Mouse (Mus musculus): ENCODE measurements around the gene Oosp1. TPM values are rescaled to one million over a fixed set of nuclear protein-coding genes. Genes with fewer than 3 reads are reported as not detected.

Oosp1 gene
- polyA plus RNA-seq, 1 experiment from 2014 or later: not detected

DNA sequence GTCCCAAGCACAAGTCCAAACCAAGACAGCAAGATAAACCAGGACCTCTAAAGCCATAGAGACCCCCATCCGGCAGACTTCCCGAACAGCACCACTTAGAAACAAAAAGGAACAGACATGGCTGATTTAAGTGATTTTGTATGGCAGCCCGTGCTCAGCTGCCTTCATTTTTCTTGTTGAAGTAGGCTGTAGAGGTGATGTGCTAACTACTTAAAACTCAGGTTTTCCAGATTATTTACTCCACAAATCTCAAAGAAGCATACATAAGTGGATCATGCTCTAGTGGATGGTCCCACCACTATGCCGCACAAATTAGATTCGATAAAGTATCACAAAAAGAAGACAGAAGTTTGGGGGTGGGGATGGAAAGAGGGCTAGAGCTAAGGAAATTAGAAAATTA lies 30.5 kb downstream of the Oosp1 start, which contains the start of gene Oosp2:
Oosp2 (minus strand) TSS at position 101 of the 400 bp plus-strand sequence.
- Histone ChIP-seq H3K27me3 (no peaks in the 10 kb centered on the region), H3K9me3 (no peaks in the 10 kb centered on the region), H3K4me3 (no peak within 1 kb of the TSS), H3K27ac (no peak within 1 kb of the TSS), H3K4me1 (no peaks in the 10 kb centered on the region), H3K4me2 (no peak within 1 kb of the TSS), H3K36me3 (no peaks in the 10 kb centered on the region), H3K9ac (no peak within 1 kb of the TSS)
- WGBS: 80% methylated on average over 5 of the region's 5 CpGs
- no peak for ATAC-seq (ENCODE audit: borderline replicate concordance, extremely low read depth, low FRiP score, low TSS enrichment)

- Histone ChIP-seq H3K36me3 (no peaks in the 10 kb centered on the region), H3K27me3 (no peaks in the 10 kb centered on the region), H3K9me3 (no peaks in the 10 kb centered on the region), H3K4me2 (no peak overlapping the region), H3K4me3 (no peak overlapping the region), H3K4me1 (no peaks in the 10 kb centered on the region), H3K9ac (no peak overlapping the region), H3K27ac (no peak overlapping the region)
- no peak for ATAC-seq (ENCODE audit: borderline replicate concordance, extremely low read depth, low FRiP score, low TSS enrichment)
- 61% methylated on average over 2 of the region's 2 CpGs for WGBS
Observed at GRCm38 (mm10) chr19:11659142-11659541, 31.8 kb downstream of the Oosp1 start.

GRCm38 (mm10) chr19:11649564-11649963 lies 41.4 kb downstream of the Oosp1 start:
- 56% methylated on average over 4 of the region's 4 CpGs for WGBS
- Histone ChIP-seq H3K27ac (no peak overlapping the region), H3K9me3 (no peaks in the 10 kb centered on the region), H3K9ac (no peak overlapping the region), H3K4me1 (no peaks in the 10 kb centered on the region), H3K27me3 (no peaks in the 10 kb centered on the region), H3K4me3 (no peak overlapping the region), H3K36me3 (no peaks in the 10 kb centered on the region), H3K4me2 (no peak overlapping the region)
- no peak for ATAC-seq (ENCODE audit: borderline replicate concordance, extremely low read depth, low FRiP score, low TSS enrichment)

DNA sequence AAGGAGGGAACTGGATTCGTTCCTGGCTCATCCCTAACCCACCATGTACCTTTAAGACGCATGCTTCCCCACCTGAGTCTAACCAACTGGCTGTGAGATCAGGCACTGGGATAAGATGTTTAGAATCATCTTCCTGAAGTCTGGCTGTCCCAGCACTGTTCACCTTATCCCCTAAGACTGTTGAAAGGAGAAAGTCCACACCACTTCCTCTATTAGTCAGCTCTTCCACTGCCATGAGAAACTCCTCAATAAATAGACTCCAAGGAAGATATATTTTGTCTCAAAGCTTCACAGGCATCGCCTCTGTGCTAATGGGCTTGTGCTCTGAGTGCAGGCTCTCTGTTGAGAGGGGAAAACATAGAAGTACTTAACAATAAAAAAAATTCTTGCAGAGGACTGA lies 44.8 kb downstream of the Oosp1 start:
- no peak overlapping the region for H3K4me2 ChIP-seq
- 63% methylated on average over 3 of the region's 3 CpGs for whole genome bisulfite sequencing
- no peak for ATAC-seq (ENCODE audit: borderline replicate concordance, extremely low read depth, low FRiP score, low TSS enrichment)
- no peaks in the 10 kb centered on the region for H3K27me3 ChIP-seq
- no peak overlapping the region for H3K9ac ChIP-seq
- H3K27ac ChIP-seq: no peak overlapping the region
- no peaks in the 10 kb centered on the region for H3K36me3 ChIP-seq
- no peak overlapping the region for H3K4me3 ChIP-seq
- H3K4me1 ChIP-seq: no peaks in the 10 kb centered on the region
- H3K9me3 ChIP-seq: no peaks in the 10 kb centered on the region

DNA sequence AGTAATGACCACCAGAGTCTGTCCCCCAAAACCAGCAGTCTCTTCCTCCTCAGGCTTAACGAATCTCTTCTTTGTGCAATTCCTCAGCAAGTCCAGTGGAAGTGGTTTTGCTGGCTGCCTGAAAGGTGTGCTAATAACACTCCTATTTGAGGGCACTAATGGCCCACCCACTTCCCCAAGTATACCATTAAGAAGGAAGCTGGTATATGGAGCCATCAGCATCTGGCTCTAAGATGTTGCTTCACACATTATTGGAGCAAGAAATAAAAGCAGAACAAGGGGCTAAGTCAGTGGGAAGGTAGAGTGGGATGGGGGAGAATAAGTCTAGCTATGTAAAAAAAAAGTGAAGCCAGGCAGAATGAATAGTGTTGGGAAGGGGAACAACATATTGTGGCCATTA lies 50.2 kb downstream of the Oosp1 start, which contains the start of gene Ms4a3:
Ms4a3 (minus strand) TSS at position 120 of the 400 bp plus-strand sequence.
- no peak within 1 kb of the TSS for H3K9ac ChIP-seq
- WGBS: 48% methylated on average over 1 of the region's 1 CpGs
- no peaks in the 10 kb centered on the region for H3K4me1 ChIP-seq
- H3K27me3 ChIP-seq: no peaks in the 10 kb centered on the region
- no peak within 1 kb of the TSS for H3K4me2 ChIP-seq
- no peak within 1 kb of the TSS for H3K27ac ChIP-seq
- no peaks in the 10 kb centered on the region for H3K36me3 ChIP-seq
- H3K4me3 ChIP-seq: no peak within 1 kb of the TSS
- ATAC-seq (ENCODE audit: borderline replicate concordance, extremely low read depth, low FRiP score, low TSS enrichment): no peak
- H3K9me3 ChIP-seq: no peaks in the 10 kb centered on the region

- no peak overlapping the region for H3K4me2 ChIP-seq
Observed at GRCm38 (mm10) chr19:11639038-11639437, 51.9 kb downstream of the Oosp1 start.

DNA sequence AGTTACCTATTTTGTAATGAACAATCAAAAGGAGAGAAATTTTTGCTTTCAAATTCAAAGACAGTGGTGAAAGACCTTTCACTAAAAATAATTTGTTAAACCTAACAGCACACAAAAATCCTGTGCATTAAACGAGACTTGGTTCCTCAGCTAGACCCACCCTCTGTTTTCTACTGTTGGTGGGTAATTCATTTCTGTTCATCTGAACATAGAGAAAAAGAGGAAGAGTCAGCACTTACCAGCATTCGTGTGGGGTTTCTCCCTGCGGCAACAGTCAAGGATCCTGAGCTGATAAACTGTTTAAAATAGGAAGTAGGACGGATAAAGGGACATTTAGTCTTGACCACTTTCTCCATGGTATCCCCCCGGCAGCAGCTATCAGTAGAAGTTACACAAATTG lies 55.4 kb downstream of the Oosp1 start:
- Histone ChIP-seq H3K4me3 (no peak overlapping the region), H3K9ac (no peak overlapping the region), H3K9me3 (no peaks in the 10 kb centered on the region), H3K4me2 (no peak overlapping the region), H3K27me3 (no peaks in the 10 kb centered on the region), H3K36me3 (no peaks in the 10 kb centered on the region), H3K4me1 (no peaks in the 10 kb centered on the region), H3K27ac (no peak overlapping the region)
- WGBS: 66% methylated on average over 5 of the region's 5 CpGs
- ATAC-seq (ENCODE audit: borderline replicate concordance, extremely low read depth, low FRiP score, low TSS enrichment): no peak

More at GRCm38 (mm10) chr19:11639038-11639437, 51.9 kb downstream of the Oosp1 start:
- no peaks in the 10 kb centered on the region for H3K9me3 ChIP-seq
- no peaks in the 10 kb centered on the region for H3K36me3 ChIP-seq
- WGBS: 60% methylated on average over 4 of the region's 4 CpGs
- no peak for ATAC-seq (ENCODE audit: borderline replicate concordance, extremely low read depth, low FRiP score, low TSS enrichment)
- H3K27me3 ChIP-seq: no peaks in the 10 kb centered on the region
- no peaks in the 10 kb centered on the region for H3K4me1 ChIP-seq
- no peak overlapping the region for H3K4me3 ChIP-seq
- H3K9ac ChIP-seq: no peak overlapping the region
- no peak overlapping the region for H3K27ac ChIP-seq

DNA sequence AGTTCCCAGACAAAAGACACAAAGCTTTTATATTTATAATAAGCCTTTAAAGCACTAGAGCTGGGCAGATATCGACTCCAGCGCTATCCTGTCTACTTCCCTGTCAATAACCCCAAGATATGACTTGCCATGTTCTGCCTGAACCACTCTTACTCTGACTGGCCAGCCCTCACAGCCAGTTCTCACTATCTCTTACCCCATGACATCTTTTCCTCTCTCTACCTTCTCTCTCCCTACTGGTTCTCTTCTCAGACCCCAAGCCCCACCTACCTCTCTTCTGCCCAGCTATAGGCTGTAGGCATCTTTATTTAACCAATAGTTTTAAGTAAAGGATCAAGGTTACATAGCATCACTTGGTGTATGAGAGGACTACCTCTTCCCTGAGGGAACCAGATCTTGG lies 56.6 kb downstream of the Oosp1 start:
- no peak for ATAC-seq (ENCODE audit: borderline replicate concordance, extremely low read depth, low FRiP score, low TSS enrichment)
- H3K27ac ChIP-seq: no peak overlapping the region
- 59% methylated on average over 2 of the region's 2 CpGs for WGBS

GRCm38 (mm10) chr19:11633732-11634131 lies 57.2 kb downstream of the Oosp1 start:
- Histone ChIP-seq H3K27me3 (no peaks in the 10 kb centered on the region), H3K27ac (no peak overlapping the region), H3K4me3 (no peak overlapping the region), H3K4me2 (no peak overlapping the region), H3K9me3 (no peaks in the 10 kb centered on the region), H3K36me3 (no peaks in the 10 kb centered on the region), H3K9ac (no peak overlapping the region), H3K4me1 (no peaks in the 10 kb centered on the region)
- no peak for ATAC-seq (ENCODE audit: borderline replicate concordance, extremely low read depth, low FRiP score, low TSS enrichment)
- WGBS: 79% methylated on average over 1 of the region's 1 CpGs

More for the DNA sequence above, 56.6 kb downstream of the Oosp1 start:
- Histone ChIP-seq H3K27me3 (no peaks in the 10 kb centered on the region), H3K4me3 (no peak overlapping the region), H3K4me1 (no peaks in the 10 kb centered on the region), H3K9ac (no peak overlapping the region), H3K36me3 (no peaks in the 10 kb centered on the region), H3K4me2 (no peak overlapping the region), H3K9me3 (no peaks in the 10 kb centered on the region)

GRCm38 (mm10) chr19:11625231-11625630 lies 65.7 kb downstream of the Oosp1 start:
- Histone ChIP-seq H3K4me2 (no peak overlapping the region), H3K9ac (no peak overlapping the region), H3K36me3 (no peaks in the 10 kb centered on the region), H3K27me3 (no peaks in the 10 kb centered on the region), H3K27ac (no peak overlapping the region), H3K4me3 (no peak overlapping the region), H3K9me3 (no peaks in the 10 kb centered on the region), H3K4me1 (no peaks in the 10 kb centered on the region)
- WGBS: 59% methylated on average over 5 of the region's 5 CpGs
- no peak for ATAC-seq (ENCODE audit: borderline replicate concordance, extremely low read depth, low FRiP score, low TSS enrichment)

- no peaks in the 10 kb centered on the region for H3K9me3 ChIP-seq
- H3K4me1 ChIP-seq: no peaks in the 10 kb centered on the region
- H3K27me3 ChIP-seq: no peaks in the 10 kb centered on the region
- H3K4me2 ChIP-seq: no peak overlapping the region
- no peak overlapping the region for H3K4me3 ChIP-seq
- no peaks in the 10 kb centered on the region for H3K36me3 ChIP-seq
- H3K27ac ChIP-seq: no peak overlapping the region
- no peak overlapping the region for H3K9ac ChIP-seq
- ATAC-seq (ENCODE audit: borderline replicate concordance, extremely low read depth, low FRiP score, low TSS enrichment): no peak
Observed at GRCm38 (mm10) chr19:11624800-11625199, 66.2 kb downstream of the Oosp1 start.

- WGBS: 76% methylated on average over 2 of the region's 2 CpGs
Observed at GRCm38 (mm10) chr19:11623551-11623950, 67.4 kb downstream of the Oosp1 start, which contains the start of gene Ms4a2. TSS of gene Ms4a2 (minus strand) at chr19:11623719.

DNA sequence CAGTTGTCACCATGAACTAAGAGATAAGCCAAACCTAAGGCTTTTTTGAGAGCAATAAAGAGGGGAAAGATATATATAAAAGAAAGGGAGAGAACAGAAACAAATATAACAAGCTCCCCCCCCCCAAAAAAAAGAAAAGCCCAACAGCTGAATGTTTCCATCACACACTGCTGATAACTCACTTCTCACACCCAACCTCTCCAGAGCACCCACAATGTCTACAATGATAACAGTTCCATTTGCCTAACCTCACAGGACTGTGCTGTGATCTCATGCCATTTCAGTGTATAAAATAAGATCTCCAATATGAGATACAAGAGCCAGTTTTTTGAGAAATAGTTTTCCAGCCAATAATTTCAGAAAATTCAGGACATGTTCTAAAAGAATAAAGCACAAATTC lies 73.0 kb downstream of the Oosp1 start:
- Histone ChIP-seq H3K27ac (no peak overlapping the region), H3K4me2 (no peak overlapping the region), H3K4me1 (peaks cover 9% of the 10 kb centered on the region), H3K27me3 (no peaks in the 10 kb centered on the region), H3K9ac (no peak overlapping the region), H3K36me3 (no peaks in the 10 kb centered on the region), H3K9me3 (no peaks in the 10 kb centered on the region), H3K4me3 (no peak overlapping the region)
- no peak for ATAC-seq (ENCODE audit: borderline replicate concordance, extremely low read depth, low FRiP score, low TSS enrichment)

More at GRCm38 (mm10) chr19:11623551-11623950, 67.4 kb downstream of the Oosp1 start, which contains the start of gene Ms4a2:
- no peaks in the 10 kb centered on the region for H3K9me3 ChIP-seq
- no peak within 1 kb of the TSS for H3K4me3 ChIP-seq
- no peak for ATAC-seq (ENCODE audit: borderline replicate concordance, extremely low read depth, low FRiP score, low TSS enrichment)
- no peak within 1 kb of the TSS for H3K27ac ChIP-seq
- H3K4me2 ChIP-seq: no peak within 1 kb of the TSS
- no peaks in the 10 kb centered on the region for H3K27me3 ChIP-seq
- H3K9ac ChIP-seq: no peak within 1 kb of the TSS
- H3K4me1 ChIP-seq: no peaks in the 10 kb centered on the region
- no peaks in the 10 kb centered on the region for H3K36me3 ChIP-seq

Data from lung, embryonic 15.5 days (tissue).